Mouse (Mus musculus) heart, embryonic 11.5 days (tissue): ENCODE measurements at regions not wholly inside any gene's neighbourhood (a gene's known extent, or its start where the extent isn't known, plus 50 kb on each side); places are given as distances from the start of the nearest gene placed in this dataset.
"Not testable (repeated sequence)": the region's sequence is repeated elsewhere in the genome, so short reads cannot be mapped to it uniquely, and the experiment has no call there.

ENCODE experiments used
- ATAC-seq: fragments of 200-750 bp; cut with Nextera tagmentation; replicated peaks from 2 replicates; pipeline ENCODE4 v1.8.0; 2017; ENCODE audit warnings: moderate library complexity; ENCODE audit not compliant: insufficient number of reproducible peaks, low FRiP score, low TSS enrichment
- H3K27ac ChIP-seq: fragments of 300-500 bp; sonication (generic); 2 replicates; pipeline ENCODE4 v1.5.1; 2014; ENCODE audit warnings: mild to moderate bottlenecking, low read depth, low read length
- H3K27me3 ChIP-seq: fragments of 300-500 bp; sonication (generic); 2 replicates; pipeline ENCODE4 v1.6.1; 2014; ENCODE audit warnings: mild to moderate bottlenecking, low read length, mixed read lengths; ENCODE audit not compliant: control insufficient read depth, insufficient read depth
- H3K36me3 ChIP-seq: fragments of 300-500 bp; sonication (generic); 2 replicates; pipeline ENCODE4 v1.6.1; 2014; ENCODE audit warnings: mild to moderate bottlenecking, low read length, moderate library complexity, mixed read lengths; ENCODE audit not compliant: control insufficient read depth, insufficient read depth
- H3K4me1 ChIP-seq: fragments of 300-500 bp; sonication (generic); 2 replicates; pipeline ENCODE4 v1.6.1; 2014; ENCODE audit warnings: low read length; ENCODE audit not compliant: control insufficient read depth, insufficient read depth
- H3K4me2 ChIP-seq: fragments of 300-500 bp; sonication (generic); 2 replicates; pipeline ENCODE4 v1.6.1; 2014; ENCODE audit warnings: mild to moderate bottlenecking, moderate library complexity
- H3K4me3 ChIP-seq: fragments of 300-500 bp; sonication (generic); 2 replicates; pipeline ENCODE4 v1.5.1; 2014; ENCODE audit warnings: low read depth, low read length
- H3K9ac ChIP-seq: fragments of 300-500 bp; sonication (generic); 2 replicates; pipeline ENCODE4 v1.6.1; 2014; ENCODE audit warnings: mild to moderate bottlenecking, low read depth, low read length, moderate library complexity
- H3K9me3 ChIP-seq: fragments of 300-500 bp; sonication (generic); replicated peaks from 2 replicates; pipeline ENCODE4 v1.6.1; 2016; ENCODE audit warnings: low read length; ENCODE audit not compliant: control insufficient read depth
- WGBS: fragments of 180-500 bp; shearing (Covaris S2); extraction: QIAGEN DNeasy Blood & Tissue Kit; methylation state at CpG from one replicate; pipeline ENCODE4 v1.1.7; 2014; ENCODE audit not compliant: insufficient replicate concordance; 5-methylcytosine and 5-hydroxymethylcytosine counted together

DNA sequence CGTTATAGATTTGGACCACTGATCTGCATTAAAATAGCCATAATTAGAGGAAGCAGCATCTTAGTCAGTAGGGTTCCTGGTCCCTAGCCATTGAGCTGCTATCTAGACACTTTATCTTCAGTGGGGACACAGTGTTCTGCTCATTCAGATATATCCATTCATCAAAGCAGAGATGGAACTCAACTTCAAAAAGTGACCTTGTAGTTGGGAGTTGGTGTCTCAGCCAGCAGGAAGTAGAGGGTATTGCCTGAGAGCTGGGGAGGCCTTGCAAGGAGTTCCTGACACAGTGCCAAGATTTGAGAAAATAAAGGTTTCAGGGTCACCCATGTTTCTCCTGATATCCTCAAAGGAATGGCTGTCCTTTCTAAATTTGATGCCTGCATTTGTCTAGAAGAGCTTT, 304.7 kb upstream of the Shh start:
- WGBS: 88% methylated on average over 1 of the region's 1 CpGs
- H3K9me3 ChIP-seq: no peaks in the 10 kb centered on the region

DNA sequence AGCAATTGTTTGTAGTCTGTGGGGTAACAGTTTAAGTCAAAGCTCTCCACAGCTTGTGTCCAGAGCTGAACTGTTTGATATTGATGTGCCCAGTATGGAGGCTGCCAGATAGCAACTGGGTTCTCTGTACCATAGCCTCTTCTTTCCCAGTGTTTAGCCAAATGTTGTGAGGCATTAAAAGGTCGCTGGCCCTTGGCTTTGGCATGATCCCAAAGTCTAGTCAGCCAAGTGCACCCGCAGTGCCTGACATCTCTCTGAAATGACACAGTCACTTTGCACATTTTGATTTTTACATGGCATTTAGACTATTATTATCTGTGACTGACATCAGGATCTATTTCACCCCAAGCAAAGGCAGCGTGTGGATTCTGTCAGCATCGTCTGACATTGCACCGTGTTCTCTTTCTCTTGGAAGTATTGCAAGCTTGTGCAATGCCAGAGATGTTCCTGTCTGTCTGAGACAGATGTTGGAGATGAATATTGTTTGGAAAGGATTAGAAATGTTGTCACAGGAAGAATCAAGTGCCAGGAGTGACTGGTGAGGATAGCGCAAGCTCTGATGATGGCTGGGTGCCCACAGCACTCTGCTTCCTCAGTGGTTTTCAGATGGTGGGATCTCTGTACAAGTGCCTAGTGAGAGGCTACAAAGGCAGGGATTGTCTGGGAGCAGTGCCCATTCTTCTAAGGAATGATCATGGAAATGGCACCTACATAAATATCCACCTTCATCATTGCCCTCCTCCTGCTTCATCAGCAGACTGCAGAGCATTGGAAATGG, 289.3 kb upstream of the Shh start:
- H3K4me3 ChIP-seq: no peak overlapping the region
- no peaks in the 10 kb centered on the region for H3K4me1 ChIP-seq
- H3K27me3 ChIP-seq: no peaks in the 10 kb centered on the region
- no peak for ATAC-seq
- H3K9me3 ChIP-seq: no peaks in the 10 kb centered on the region
- H3K9ac ChIP-seq: no peak overlapping the region
- no peak overlapping the region for H3K27ac ChIP-seq
- H3K4me2 ChIP-seq: no peak overlapping the region
- H3K36me3 ChIP-seq: no peaks in the 10 kb centered on the region
- 82% methylated on average over 6 of the region's 6 CpGs for WGBS

More for the DNA sequence above, 304.7 kb upstream of the Shh start:
- Histone ChIP-seq H3K27me3 (no peaks in the 10 kb centered on the region), H3K36me3 (no peaks in the 10 kb centered on the region), H3K9ac (no peak overlapping the region), H3K27ac (no peak overlapping the region), H3K4me3 (no peak overlapping the region), H3K4me1 (no peaks in the 10 kb centered on the region), H3K4me2 (no peak overlapping the region)
- ATAC-seq: no peak

DNA sequence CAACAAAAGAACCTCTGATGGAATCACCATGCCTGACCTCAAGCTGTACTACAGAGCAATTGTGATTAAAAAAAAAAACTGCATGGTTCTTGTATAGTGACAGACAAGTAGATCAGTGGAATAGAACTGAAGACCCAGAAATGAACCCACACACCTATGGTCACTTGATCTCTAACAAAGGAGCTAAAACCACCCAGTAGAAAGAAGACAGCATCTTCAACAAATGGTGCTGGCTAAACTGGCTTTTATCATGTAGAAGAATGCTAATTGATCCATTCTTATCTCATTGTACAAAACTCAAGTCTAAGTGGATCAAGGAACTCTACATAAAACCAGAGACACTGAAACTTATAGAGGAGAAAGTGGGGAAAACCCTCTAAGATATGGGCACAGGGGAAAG, 284.8 kb upstream of the Shh start:
- H3K4me2 ChIP-seq, H3K27me3 ChIP-seq, H3K9me3 ChIP-seq, H3K4me3 ChIP-seq, H3K27ac ChIP-seq, H3K4me1 ChIP-seq, ATAC-seq, H3K36me3 ChIP-seq, H3K9ac ChIP-seq: not testable (repeated sequence)

DNA sequence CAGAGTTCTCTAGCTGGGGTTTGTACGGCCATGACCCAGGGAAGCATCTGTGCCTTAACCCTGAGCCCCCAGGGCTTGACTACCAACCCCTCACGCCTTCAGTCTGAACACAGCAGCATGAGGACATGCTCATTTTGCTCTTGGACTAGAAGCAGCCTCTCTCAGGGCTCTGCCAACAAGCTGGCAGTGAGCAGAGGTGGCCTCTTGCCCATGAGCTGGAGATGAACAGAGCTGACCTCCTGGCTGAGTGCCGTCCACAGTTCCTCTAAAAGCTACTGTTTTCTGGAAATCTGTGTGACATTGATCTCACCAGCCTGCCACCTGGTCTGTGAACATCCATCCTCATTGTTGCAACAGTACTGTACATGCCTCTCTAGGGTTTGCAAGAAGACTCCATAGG, 267.7 kb upstream of the Shh start:
- H3K27ac ChIP-seq: no peak overlapping the region
- WGBS: 77% methylated on average over 3 of the region's 3 CpGs
- no peak overlapping the region for H3K4me3 ChIP-seq
- H3K9ac ChIP-seq: no peak overlapping the region
- no peaks in the 10 kb centered on the region for H3K27me3 ChIP-seq
- H3K9me3 ChIP-seq: no peaks in the 10 kb centered on the region
- H3K4me2 ChIP-seq: no peak overlapping the region
- no peak for ATAC-seq
- H3K36me3 ChIP-seq: no peaks in the 10 kb centered on the region
- no peaks in the 10 kb centered on the region for H3K4me1 ChIP-seq

DNA sequence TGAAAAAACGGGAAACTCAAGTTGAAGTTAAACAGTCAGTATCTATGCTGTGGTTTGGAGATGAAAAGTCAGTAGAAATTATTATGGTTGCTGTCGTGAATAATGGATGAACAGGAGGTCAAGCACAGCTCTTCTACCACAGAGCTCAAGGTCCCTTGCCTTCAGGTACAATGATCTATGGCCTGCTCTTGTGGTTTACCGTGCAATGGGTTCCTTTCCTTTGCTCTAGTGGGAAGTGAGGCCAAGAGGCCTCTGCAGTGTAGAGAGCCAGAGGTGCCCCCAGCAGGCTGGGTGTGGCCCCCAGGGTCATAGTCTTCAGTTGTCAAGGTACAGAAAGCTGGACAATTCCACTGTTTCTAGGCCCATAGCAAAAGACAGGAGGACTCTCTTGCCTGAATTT, 255.0 kb upstream of the Shh start:
- ATAC-seq: no peak
- no peaks in the 10 kb centered on the region for H3K36me3 ChIP-seq

DNA sequence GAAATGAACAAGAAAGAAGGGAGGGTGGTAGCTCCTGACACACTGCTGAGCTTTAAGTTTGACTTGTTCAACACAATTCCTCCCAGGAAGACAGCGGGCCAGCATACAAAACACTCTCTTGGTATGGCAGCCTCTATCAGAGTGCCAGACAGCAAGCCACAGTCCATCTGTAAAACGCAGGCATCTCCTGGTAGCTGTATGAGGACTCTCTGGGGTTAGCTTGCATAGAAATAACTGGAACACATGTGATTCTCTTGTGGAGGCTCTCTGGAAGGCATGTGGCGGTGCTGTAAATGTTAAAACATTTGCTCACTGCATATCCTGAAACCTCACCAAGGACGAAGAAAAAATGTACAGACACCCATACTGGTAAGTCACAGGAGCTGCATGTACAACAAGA, 247.9 kb upstream of the Shh start:
- Histone ChIP-seq H3K36me3 (no peaks in the 10 kb centered on the region), H3K27ac (no peak overlapping the region), H3K4me1 (no peaks in the 10 kb centered on the region), H3K9me3 (no peaks in the 10 kb centered on the region), H3K4me2 (no peak overlapping the region), H3K4me3 (no peak overlapping the region), H3K27me3 (no peaks in the 10 kb centered on the region), H3K9ac (no peak overlapping the region)
- no peak for ATAC-seq
- 80% methylated on average over 4 of the region's 4 CpGs for WGBS

More for the DNA sequence above, 255.0 kb upstream of the Shh start:
- no peak overlapping the region for H3K4me2 ChIP-seq
- no peak overlapping the region for H3K4me3 ChIP-seq
- H3K4me1 ChIP-seq: no peaks in the 10 kb centered on the region
- H3K27me3 ChIP-seq: no peaks in the 10 kb centered on the region
- H3K9ac ChIP-seq: no peak overlapping the region
- WGBS: 76% methylated on average over 3 of the region's 3 CpGs
- no peaks in the 10 kb centered on the region for H3K9me3 ChIP-seq
- no peak overlapping the region for H3K27ac ChIP-seq

DNA sequence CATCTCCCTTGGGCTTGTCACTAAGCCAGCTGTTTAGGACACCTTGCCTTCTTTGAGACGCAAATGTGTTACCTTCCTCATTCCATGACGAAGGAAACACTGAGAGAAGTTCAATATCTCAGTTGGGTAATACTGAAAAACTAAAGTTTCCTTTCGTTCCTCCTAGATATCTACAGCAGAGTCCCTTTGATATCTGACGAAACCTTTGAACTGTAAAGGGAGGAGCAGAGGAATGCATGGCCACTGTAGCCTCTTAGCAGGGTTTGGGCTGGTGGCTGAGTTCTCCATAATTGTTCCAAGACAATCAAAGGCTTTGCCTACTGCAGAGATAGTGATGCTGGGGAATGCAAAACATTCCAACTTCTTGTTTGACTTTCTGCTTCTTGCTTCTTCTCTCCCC, 243.5 kb upstream of the Shh start:
- WGBS: 53% methylated on average over 4 of the region's 4 CpGs
- Histone ChIP-seq H3K27ac (no peak overlapping the region), H3K27me3 (no peaks in the 10 kb centered on the region), H3K9ac (no peak overlapping the region), H3K36me3 (no peaks in the 10 kb centered on the region), H3K4me1 (no peaks in the 10 kb centered on the region), H3K4me2 (no peak overlapping the region), H3K4me3 (no peak overlapping the region), H3K9me3 (no peaks in the 10 kb centered on the region)
- no peak for ATAC-seq

DNA sequence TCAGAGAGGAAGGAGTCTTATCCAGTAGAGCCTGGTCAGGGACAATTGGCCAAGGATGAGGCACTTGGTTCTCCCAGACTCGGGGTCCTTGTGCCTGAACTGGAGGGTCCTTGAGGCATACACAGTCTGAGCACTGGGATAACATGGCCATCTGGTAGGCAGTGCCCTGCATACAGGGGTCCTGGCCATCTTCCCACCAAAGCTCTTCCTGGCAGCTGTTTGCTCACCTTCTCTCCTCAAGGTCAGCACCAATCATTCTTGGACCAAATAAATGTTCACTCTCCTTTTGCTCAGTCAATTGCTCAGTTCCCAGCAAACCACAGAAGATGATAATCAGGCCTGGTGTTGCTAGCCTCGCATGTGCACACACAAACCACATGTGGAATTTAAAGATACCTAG, 242.6 kb upstream of the Shh start:
- no peak overlapping the region for H3K4me2 ChIP-seq
- H3K9ac ChIP-seq: no peak overlapping the region
- H3K9me3 ChIP-seq: no peaks in the 10 kb centered on the region
- H3K27me3 ChIP-seq: no peaks in the 10 kb centered on the region
- H3K27ac ChIP-seq: no peak overlapping the region
- ATAC-seq: no peak
- H3K36me3 ChIP-seq: no peaks in the 10 kb centered on the region
- H3K4me1 ChIP-seq: no peaks in the 10 kb centered on the region
- 58% methylated on average over 2 of the region's 2 CpGs for WGBS
- no peak overlapping the region for H3K4me3 ChIP-seq

DNA sequence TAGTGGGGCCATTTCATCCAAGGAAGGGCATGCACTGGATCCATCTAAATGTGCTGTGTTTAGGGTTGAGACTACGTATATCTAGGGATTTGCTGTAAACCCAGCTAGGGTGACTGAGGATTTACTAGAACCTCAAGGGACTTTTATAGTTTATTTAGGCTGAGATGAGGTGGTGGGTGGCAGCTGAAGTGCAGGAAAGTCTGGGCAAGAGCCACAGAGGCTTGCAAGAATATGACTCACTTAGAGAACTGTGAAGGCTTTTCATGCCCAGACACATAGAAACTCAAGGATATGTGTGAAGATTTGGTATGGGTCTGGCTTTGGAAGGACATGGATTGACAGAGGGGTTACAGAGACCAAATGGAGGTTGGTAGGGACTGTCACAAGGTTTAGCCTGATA, 237.3 kb upstream of the Shh start:
- no peak for ATAC-seq
- Histone ChIP-seq H3K4me3 (no peak overlapping the region), H3K4me2 (no peak overlapping the region), H3K36me3 (no peaks in the 10 kb centered on the region), H3K27ac (no peak overlapping the region), H3K27me3 (no peaks in the 10 kb centered on the region), H3K9me3 (no peaks in the 10 kb centered on the region), H3K9ac (no peak overlapping the region), H3K4me1 (no peaks in the 10 kb centered on the region)
- 71% methylated on average over 1 of the region's 1 CpGs for WGBS
